Mouse (Mus musculus): ENCODE results near the gene Foxl2.

Foxl2 gene

GRCm38 (mm10) chr9:98955103-98955715, at the start of gene Foxl2:
Foxl2 (plus strand) TSS chr9:98955288.
- no peak for DNase-seq

DNA sequence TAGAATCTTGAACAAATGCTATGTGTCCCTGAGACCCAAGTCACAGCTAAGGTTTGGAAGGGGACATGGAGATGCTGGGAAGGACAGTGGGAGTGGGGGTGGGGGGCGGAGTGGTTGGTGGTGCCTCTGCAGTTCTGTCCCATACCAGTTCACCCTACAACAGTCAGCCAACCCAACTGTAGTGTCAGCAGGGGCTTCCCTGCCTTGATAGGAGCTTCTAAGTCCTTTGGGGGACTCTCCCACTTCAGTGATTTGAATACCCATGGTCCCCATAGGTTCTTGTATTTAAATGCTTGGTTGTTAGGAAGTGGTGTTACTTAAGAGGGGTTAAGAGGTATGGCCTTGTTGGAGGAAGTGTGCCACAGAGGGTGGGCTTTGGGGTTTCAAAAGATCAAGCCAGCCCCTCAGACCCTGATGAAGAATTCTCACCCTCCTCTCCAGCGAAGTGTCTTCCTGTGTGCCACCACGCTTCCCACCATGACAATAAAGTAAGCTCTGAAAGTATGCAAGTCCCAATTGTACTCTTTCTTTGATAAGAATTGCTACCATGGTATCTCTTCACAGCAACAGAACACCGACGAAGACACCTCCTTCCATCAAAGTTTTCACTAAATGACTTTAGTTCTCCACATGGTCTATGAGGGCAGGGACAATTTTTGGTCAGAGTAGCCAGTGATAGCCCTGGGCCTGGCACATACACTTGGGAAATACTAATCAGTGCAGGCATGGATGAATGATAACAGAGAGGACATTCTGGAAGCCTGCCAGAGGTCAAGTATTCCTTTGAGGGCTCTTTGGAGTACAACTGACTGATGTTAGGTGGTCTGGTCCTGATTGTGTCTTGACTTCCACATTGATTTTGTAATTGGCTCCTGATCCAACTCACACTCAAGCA, 34.2 kb upstream of the Foxl2 start:
- no peak for DNase-seq

DNA sequence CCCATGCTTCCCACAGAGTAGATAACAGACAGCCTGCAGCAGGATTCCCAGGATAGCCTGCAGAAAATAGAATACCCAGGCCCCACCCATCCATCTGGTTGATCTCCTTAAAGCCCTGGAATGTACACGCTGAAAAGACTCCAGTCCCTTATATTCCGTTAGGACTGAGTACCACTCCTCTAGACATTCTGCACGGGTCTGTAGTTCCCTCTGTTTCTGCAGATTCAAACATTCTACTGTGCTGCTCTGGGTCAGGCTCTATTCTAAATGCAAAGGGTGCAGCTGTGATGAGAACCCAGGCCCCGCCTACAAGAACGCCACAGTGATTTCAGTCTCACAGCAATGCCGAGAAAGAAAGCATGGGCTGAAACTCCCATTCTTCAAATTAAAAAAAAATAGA, 32.0 kb upstream of the Foxl2 start:
- no peak for DNase-seq

DNA sequence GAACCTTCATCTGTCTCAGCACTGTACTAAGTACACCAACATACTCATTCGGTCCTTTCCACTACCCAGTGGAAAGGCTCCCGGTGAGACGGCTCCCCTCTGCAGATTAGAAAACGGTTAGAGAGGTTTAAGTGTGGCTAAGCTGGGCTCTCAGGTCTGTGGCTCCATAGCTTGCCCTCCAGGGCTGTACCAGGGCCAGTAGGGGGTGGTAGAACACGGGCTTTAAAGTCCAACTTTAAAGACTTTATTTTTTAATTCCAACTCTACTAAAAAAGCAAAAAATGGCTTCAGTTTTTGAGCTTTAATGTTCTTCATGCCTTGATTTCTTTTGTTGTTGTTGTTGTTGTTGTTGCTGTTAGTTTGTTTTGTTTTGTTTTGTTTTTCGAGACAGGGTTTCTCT, 30.9 kb upstream of the Foxl2 start:
- DNase-seq: no peak

DNA sequence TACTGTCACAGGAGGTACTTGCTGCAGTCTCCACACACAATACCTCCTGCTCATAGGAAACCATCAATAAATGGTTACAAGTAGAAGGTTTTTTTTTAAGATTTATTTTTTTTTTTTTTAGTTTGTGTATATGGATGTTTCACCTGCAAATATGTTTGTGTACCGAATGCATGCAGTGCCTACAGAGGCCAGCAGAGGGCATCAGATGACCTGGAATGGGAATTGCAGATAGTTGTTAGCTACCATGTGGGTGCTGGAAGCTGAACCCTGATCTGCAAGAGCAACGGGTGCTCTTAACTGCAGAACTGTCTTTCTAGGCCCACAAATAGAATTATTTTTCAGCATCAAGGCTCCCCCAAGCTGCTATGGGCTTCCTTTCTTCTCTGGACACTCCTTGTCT, 25.6 kb upstream of the Foxl2 start:
- DNase-seq: no peak

DNA sequence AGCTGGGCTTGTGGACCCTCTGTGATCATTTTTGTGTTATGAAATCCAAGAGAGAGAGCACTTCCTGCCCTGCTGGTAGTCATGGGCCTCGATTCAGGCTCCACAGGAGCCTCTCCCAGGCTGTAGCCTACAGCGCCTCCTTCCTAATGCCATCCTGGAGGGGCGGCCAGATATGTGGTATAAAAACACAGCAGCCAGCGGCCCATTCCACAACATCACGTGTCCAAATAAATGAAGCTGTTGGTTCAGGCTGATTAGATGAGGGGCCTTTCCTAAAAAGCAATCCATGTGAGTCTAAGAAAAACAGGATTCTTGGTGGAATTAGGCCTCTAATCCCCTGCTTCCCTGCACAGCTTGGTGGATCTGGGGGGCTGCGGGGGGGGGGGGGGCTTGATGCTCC, 22.2 kb upstream of the Foxl2 start:
- no peak for DNase-seq

DNA sequence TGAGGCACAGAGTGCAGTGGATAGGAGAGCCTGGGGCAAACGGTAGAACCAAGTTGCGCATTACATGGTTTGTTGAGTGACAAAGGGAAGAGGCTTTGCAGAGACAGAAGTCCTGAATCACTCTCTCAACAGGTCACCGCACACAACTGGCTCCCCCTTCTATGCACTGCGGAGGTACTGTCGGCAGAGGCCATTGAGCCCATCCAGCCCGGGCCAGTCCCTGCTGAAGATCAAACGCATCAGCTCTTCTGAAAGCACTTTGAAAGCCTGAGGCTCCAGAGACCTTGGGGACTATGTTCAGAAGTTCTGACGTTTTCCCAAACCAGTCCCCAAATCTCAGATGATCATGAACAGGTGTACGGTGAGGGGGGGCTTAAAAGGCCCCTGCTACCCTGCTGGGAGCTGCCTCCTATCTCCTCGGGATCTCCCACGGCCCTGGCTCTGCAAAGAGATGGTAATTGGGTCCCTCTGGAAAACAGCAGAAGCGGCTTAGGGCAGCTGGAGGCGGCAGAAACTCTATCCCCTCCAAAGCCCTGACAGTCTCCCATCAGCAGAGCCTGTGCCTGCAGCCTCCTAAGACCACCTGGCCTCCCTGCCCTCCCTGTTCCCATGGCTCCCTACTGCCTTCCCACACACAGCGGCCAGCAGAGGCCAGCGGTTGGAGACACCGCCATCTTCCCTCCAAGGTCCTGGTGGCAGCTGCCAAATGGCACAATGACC, 19.7 kb upstream of the Foxl2 start:
- DNase-seq: no peak

GRCm38 (mm10) chr9:98939290-98939689, 15.8 kb upstream of the Foxl2 start:
- no peak for DNase-seq

DNA sequence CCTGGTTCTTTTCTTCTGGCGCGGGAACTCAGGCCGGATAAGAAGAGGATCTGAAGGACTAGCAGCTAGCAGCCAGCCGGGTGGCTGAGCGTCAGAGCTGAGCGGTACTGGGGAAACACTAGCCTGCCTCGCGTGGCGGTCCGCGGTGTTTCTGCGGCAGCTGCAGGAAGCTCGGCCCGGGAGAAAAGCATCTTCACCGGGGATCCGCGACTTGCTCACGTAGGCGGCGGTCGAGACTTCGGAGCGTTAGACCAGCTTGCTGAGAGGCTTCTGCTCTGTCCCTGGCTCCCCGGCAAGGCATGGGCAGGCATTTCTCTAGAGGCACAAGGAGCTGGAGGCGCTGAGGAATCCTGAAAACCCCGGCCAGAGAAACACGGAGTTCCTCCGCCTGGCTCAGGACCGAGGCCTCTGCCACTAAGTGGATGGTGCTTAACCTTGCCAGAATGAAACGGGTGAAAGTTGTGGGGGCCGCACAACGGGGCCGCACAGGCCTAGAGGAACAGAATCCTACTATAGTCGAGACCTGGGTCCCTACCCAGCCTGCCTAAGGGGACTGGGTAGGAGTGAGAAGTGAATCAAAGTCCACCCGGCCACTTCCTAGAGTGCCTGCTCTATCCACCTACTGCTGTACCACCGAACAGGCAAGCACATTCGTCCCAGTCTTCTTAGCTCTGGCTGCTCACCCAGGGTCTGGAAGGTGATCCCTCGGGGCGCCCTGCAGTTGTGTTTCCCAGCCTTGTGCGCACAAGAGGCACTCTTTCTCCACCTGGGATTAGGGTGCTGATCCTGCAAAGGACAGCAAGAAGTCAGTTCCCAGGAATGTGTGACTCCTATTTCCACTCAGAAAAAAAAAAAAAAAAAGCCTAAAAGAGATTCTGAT, 2.7 kb upstream of the Foxl2 start:
- DNase-seq: no peak

GRCm38 (mm10) chr9:98953291-98953690, 1.8 kb upstream of the Foxl2 start:
- DNase-seq: no peak

DNA sequence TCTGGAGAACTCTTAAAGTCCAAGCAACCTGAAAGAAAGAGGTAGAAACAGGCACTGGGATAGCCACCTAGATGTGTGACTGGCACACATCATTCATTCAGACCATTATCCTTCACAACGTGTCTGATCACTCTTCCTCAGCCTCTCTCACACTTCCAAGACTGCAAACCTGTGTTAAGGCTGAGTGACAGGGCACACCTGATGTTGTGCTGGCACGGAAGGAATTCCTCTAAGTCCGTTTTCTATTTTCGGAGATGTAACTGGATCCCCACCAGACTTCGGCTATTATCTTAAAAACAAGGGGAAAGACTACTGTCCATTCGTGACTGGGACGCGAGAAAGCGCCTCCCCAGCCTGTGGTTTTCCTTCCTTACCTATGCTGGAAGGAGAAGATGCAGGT, 1.3 kb upstream of the Foxl2 start:
- no peak for DNase-seq

GRCm38 (mm10) chr9:98954391-98955102, 541 bp upstream of the Foxl2 start:
- DNase-seq: no peak

GRCm38 (mm10) chr9:98955716-98956224, 682 bp downstream of the Foxl2 start:
- DNase-seq: no peak

- DNase-seq: no peak
Measured at GRCm38 (mm10) chr9:98956591-98957381, 1.7 kb downstream of the Foxl2 start.

- DNase-seq: peak; percentile 24
Measured at GRCm38 (mm10) chr9:98957751-98958351, 2.8 kb downstream of the Foxl2 start.

DNA sequence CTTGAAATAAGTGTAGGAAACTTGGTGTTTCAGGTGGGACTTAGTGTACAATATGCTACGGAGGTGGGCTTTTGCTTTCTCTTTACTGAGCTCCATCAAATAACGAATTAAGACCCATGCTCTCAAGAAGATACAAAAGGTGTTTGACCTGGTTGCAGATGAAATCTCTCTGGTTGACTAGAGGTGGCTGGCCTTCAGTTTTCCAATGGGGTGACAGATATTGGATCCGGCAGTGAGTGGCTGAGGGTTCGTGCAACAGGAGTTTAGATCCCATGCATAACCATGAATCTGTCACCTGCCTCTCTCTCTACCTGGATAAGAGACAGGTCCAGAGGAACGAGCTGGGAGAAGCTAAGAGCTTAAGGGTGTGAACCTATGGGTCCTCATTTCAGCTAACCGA, 3.5 kb downstream of the Foxl2 start:
- DNase-seq: no peak

DNA sequence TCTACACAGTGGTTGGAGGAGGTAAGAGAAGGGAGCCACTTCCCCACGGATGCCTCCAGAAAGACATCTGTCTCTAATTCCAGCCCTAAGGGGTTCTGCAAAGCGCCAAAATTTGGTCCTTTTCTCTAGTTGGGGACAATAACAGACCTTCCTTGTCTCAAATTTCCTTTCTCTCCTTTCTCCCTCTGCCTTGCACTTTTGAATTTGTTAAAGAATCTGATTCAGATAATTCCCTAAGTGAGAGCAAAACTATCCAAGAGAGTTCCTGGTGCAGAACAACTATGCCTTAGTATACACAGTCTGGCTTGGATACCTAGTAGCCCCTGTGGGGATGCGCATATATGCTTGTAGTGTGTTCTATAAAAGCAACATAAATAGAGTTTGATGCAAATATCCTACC, 4.8 kb downstream of the Foxl2 start:
- DNase-seq: no peak

DNA sequence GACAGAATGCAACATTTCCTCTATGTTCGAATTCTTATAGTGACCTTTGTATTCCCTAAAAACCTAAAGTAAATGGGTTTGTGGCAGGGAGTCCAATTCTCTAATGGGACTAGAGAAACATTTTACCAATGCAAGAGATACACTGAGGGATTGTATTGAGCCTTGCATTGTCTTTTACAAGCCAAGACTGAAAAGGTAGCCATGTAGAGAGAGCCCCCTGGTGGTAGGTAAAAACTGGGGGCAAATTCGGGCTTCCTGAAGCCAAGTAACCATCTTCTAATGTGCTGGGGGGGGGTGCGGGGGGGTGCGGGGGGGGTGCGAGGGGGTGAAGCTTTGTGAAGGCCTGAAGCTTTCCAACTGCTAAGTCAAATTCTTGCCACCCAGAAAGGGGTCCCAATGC, 5.3 kb downstream of the Foxl2 start:
- DNase-seq: no peak

DNA sequence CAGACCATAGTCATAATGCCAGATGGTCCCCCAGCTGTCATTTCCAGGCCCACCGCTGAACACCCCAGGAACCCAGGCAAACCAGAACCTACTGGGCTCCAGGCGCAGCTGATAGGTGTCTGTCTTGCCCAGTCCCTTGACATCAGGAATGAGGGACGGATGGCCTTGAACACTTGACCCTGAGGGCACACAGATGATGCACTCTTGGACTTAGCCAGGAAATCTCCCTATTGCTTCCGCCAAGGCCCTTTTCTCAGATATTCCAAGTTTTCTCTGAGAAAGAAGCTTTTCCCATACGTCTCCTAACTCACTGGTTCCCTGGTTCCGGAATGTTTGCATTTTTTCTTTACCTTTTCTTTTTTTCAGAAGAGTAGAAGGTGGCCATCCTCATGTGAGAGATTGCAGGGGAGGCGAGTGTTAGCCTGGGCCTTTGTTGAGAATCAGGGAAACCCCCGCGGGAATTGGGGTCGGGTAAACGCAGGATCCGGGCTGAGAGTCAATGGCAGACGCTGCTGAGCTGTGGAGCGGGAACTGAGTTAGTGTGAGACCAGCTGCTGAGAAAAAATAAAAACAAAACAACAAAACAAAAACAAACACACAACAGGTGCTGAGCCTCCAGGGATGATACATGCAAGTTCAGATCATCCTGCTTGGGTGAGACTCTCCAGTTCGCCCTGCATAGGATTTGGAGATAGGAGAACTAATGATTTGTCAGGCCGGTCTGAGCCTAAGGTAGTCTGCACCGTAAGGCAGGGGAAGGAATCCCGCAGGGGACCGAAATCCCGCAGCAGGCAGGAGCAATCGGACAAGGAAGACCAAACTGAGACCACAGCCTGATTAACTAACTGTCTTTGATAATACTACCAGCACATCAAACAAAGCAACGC, 6.7 kb downstream of the Foxl2 start:
- no peak for DNase-seq

Data from lung, postnatal 36 days (tissue).